Mouse (Mus musculus) C2C12 (cell line): ENCODE results near the gene Tssk6.

Experiments used
- CEBPB ChIP-seq: IDR thresholded peaks from one replicate; pipeline ENCODE4 v1.6.1; 2011; ENCODE audit warnings: low read depth, mild to moderate bottlenecking, control low read depth, moderate library complexity
- CTCF ChIP-seq: IDR thresholded peaks from one replicate; pipeline ENCODE4 v1.5.1; 2011; ENCODE audit not compliant: control insufficient read depth, insufficient read depth, insufficient read length
- MAX ChIP-seq: IDR thresholded peaks from one replicate; pipeline ENCODE4 v1.6.1; 2011; ENCODE audit warnings: mild to moderate bottlenecking, control low read depth
- MYOD1 ChIP-seq: IDR thresholded peaks from one replicate; pipeline ENCODE4 v1.6.1; 2011; ENCODE audit warnings: low read depth; ENCODE audit not compliant: control insufficient read depth, insufficient read length
- USF1 ChIP-seq: IDR thresholded peaks from one replicate; pipeline ENCODE4 v1.6.1; 2011; ENCODE audit warnings: low read depth, mild to moderate bottlenecking, control low read depth, moderate library complexity

GRCm38 (mm10) chr8:69938245-69938982 is 36.4 kb downstream of the Tssk6 start:
- TF ChIP-seq MAX, result no peak
- TF ChIP-seq CTCF, result no peak
- TF ChIP-seq MYOD1, result peak; percentile 59
- no peak for TF ChIP-seq USF1
- no peak for TF ChIP-seq CEBPB
